Mouse (Mus musculus) lung, postnatal 0 days (tissue): ENCODE data around the gene Car1. TPM values are rescaled to one million over a fixed set of nuclear protein-coding genes. Genes with fewer than 3 reads are reported as not detected.
"Not testable (repeated sequence)": the region's sequence is repeated elsewhere in the genome, so short reads cannot be mapped to it uniquely, and the experiment has no call there.

Experiments
- ATAC-seq: fragments of 200-750 bp; cut with Nextera tagmentation; 2 replicates; pipeline ENCODE4 v1.8.0; 2017; ENCODE audit warnings: moderate library complexity
- DNase-seq: peaks from one replicate; pipeline ENCODE4 v3.0.0-alpha.2; 2016; ENCODE audit warnings: low spot score
- H3K27ac ChIP-seq: fragments of 300-500 bp; sonication (generic); 2 replicates; pipeline ENCODE4 v1.5.1; 2014; ENCODE audit warnings: antibody characterized with exemption, mild to moderate bottlenecking, low read length, mixed read lengths
- H3K27me3 ChIP-seq: fragments of 300-500 bp; sonication (generic); replicated peaks from 2 replicates; pipeline ENCODE4 v1.6.1; 2014; ENCODE audit warnings: low read length, mixed read lengths; ENCODE audit not compliant: insufficient read depth
- H3K36me3 ChIP-seq: fragments of 300-500 bp; sonication (generic); 2 replicates; pipeline ENCODE4 v1.6.1; 2014; ENCODE audit warnings: low read length, mixed read lengths; ENCODE audit not compliant: insufficient read depth
- H3K4me1 ChIP-seq: fragments of 300-500 bp; sonication (generic); 2 replicates; pipeline ENCODE4 v1.6.1; 2014; ENCODE audit warnings: antibody characterized with exemption, low read depth, low read length, mixed read lengths; ENCODE audit not compliant: insufficient read depth
- H3K4me2 ChIP-seq: fragments of 300-500 bp; sonication (generic); replicated peaks from 2 replicates; pipeline ENCODE4 v1.6.1; 2014; ENCODE audit warnings: low read depth, mild to moderate bottlenecking, low read length, moderate library complexity, mixed read lengths
- H3K4me3 ChIP-seq: fragments of 300-500 bp; sonication (generic); 2 replicates; pipeline ENCODE4 v1.5.1; 2014; ENCODE audit warnings: low read depth, low read length
- H3K9ac ChIP-seq: fragments of 300-500 bp; sonication (generic); replicated peaks from 2 replicates; pipeline ENCODE4 v1.6.1; 2014; ENCODE audit warnings: low read depth, mild to moderate bottlenecking
- H3K9me3 ChIP-seq: fragments of 300-500 bp; sonication (generic); 2 replicates; pipeline ENCODE4 v1.6.1; 2016; ENCODE audit warnings: low read length, mixed read lengths
- CTCF ChIP-seq: IDR thresholded peaks from 2 replicates; pipeline ENCODE4 v1.5.1; 2016; ENCODE audit warnings: antibody characterized with exemption, mild to moderate bottlenecking
- EP300 ChIP-seq: IDR thresholded peaks from 2 replicates; pipeline ENCODE4 v1.6.1; 2016; ENCODE audit warnings: antibody characterized with exemption, mild to moderate bottlenecking, control low read depth
- WGBS: fragments of 180-500 bp; shearing (Covaris S2); extraction: QIAGEN DNeasy Blood & Tissue Kit; methylation state at CpG from one replicate; pipeline ENCODE4 v1.1.7; 2014; 5-methylcytosine and 5-hydroxymethylcytosine counted together
- polyA plus RNA-seq: library from polyadenylated mRNA; unstranded; fragments of >200 nt; fragmentation: Nextera tagmentation; extraction: Ambion mirVana; gene quantifications from 2 replicates; pipeline ENCODE4 v1.2.1, GENCODE M21; 2015

The Car1 gene
- polyA plus RNA-seq, 1 experiment from 2014 or later, result 0.84 TPM

DNA sequence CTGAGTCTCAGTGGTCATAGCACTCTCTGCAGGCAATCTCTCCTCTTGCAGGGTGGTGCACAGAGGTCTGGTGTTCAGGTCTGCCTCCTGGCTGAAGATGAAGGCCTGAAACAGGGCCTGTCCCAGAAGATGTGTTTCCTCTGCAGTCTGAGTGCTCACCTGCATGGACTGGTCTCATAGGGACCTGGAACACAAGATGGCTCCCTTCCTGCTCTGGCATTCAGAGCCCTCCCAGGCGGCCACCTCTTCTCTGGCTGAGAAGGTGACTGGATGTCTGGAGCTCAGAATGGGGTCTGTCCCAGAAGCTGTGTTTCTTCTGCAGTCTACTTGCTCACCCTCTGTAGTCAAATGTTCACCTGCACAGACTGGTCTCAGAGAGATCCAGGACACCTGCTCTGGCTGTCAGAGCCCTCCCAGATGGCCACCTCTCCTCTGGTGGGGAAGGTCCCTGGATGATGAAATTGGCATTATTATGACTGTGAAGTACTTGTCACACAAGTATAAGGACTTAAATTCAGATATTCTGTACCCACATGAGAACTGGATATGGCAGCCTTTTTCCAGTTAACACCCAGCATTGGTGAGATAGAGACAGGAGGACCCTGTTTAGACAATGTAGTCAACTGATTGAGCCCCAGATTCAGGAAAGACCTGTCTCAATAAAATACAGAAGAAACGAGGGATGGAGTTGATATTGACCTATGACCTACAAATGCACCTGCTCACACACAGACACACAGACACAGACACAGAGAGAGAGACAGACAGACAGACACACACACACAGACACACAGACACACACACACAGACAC is 43.2 kb downstream of the Car1 start:
- H3K9ac ChIP-seq, result no peak overlapping the region
- H3K4me3 ChIP-seq, result no peak overlapping the region
- no peak overlapping the region for H3K4me2 ChIP-seq
- no peaks in the 10 kb centered on the region for H3K27me3 ChIP-seq
- no peaks in the 10 kb centered on the region for H3K36me3 ChIP-seq
- H3K27ac ChIP-seq, result no peak overlapping the region
- TF ChIP-seq EP300, result no peak
- no peak for TF ChIP-seq CTCF
- DNase-seq (no peak), ATAC-seq (no peak)
- H3K9me3 ChIP-seq, result no peaks in the 10 kb centered on the region
- 45% methylated on average over 2 of the region's 2 CpGs for WGBS
- no peaks in the 10 kb centered on the region for H3K4me1 ChIP-seq

DNA sequence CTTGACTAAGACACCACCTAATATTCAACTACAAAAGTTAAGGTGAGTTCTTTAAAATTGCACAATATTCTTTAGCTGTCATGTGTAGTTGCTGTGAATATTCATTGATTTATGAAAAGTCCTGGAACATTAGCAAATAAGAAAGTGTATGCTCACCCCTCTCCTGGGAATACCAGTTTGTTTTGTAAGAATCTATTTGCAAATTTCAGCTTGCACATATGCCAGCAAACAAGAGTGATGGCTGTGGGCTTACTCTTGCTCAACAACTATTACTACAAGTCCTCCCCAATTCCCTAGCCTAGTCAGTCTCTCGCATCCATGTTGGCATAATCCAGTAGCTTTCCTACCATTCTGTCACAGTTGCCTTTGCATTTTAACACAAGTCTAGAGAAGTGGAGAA is 52.5 kb downstream of the Car1 start:
- Histone ChIP-seq H3K4me3 (no peak overlapping the region), H3K4me2 (no peak overlapping the region), H3K9me3 (no peaks in the 10 kb centered on the region), H3K4me1 (no peaks in the 10 kb centered on the region), H3K9ac (no peak overlapping the region), H3K27me3 (no peaks in the 10 kb centered on the region), H3K27ac (no peak overlapping the region), H3K36me3 (no peaks in the 10 kb centered on the region)
- 86% methylated on average over 1 of the region's 1 CpGs for WGBS
- ATAC-seq (no peak), DNase-seq (no peak)
- TF ChIP-seq CTCF (no peak), EP300 (no peak)

DNA sequence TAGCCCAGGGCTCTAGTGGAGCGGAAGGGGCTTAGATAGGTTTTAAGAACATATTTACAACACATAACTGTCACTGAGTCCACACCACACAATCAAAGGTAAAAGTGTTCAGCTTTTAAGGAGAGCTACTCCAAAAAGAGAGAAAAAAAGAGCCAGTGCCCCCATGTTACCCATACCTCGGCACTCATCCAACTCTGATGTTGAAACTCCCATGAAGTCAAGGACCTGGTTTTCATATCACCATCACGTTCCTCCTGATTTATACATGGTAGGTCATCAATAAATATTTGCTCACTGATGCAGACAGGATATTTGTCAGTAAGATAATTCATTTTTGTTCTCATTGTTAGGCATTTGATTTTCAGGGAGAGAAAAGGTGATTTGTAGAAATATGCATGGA is 62.1 kb downstream of the Car1 start:
- Histone ChIP-seq H3K36me3 (no peaks in the 10 kb centered on the region), H3K4me1 (no peaks in the 10 kb centered on the region), H3K4me2 (no peak overlapping the region), H3K27me3 (no peaks in the 10 kb centered on the region), H3K27ac (no peak overlapping the region), H3K9me3 (no peaks in the 10 kb centered on the region), H3K4me3 (no peak overlapping the region), H3K9ac (no peak overlapping the region)
- no peak for ATAC-seq
- WGBS, result 76% methylated on average over 3 of the region's 3 CpGs
- DNase-seq, result no peak
- no peak for TF ChIP-seq CTCF
- TF ChIP-seq EP300, result no peak

DNA sequence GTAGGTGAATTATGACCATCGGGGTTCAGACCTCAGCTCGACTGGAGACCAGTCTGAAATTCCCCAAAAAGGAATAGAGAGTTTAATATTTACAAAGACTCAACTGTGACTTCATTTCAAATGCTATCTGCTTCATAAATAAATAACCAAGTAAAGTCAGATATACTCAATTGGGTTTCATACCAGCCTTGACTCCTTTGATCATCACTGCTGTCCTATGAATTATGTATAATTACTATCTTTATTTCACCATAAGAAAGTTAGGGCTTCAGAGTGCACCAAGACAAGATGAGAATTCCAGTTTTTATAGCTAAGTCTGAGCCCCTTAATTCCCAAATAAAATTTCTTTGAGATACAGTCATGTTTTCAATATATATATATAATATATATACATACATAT is 69.9 kb downstream of the Car1 start:
- H3K4me2 ChIP-seq, result no peak overlapping the region
- no peak overlapping the region for H3K9ac ChIP-seq
- no peaks in the 10 kb centered on the region for H3K9me3 ChIP-seq
- no peak overlapping the region for H3K4me3 ChIP-seq
- H3K36me3 ChIP-seq, result no peaks in the 10 kb centered on the region
- no peak overlapping the region for H3K27ac ChIP-seq
- 68% methylated on average over 2 of the region's 2 CpGs for WGBS
- no peaks in the 10 kb centered on the region for H3K27me3 ChIP-seq
- no peaks in the 10 kb centered on the region for H3K4me1 ChIP-seq
- ATAC-seq, result no peak
- TF ChIP-seq EP300, result no peak
- no peak for TF ChIP-seq CTCF
- DNase-seq, result no peak

DNA sequence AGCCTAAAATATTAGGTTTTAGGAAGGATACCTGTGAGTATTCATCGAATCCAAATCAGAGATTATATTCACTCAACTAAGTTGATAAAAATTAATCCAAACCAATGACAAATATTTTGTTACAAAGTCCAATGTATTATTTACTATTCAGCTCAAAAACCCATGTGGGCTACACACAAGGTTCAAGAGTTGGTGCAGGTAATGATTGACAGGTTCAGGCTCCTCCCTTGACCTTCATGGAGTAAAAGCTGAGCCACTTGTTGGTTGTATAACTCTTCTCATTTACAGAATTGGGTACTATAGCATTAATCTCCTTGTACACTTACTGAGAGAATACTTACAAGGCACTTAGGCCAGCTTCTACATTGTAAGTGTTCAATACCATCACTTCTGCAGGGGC is 80.7 kb downstream of the Car1 start:
- not testable (repeated sequence) for H3K36me3 ChIP-seq, H3K9me3 ChIP-seq, H3K9ac ChIP-seq, ATAC-seq, H3K4me2 ChIP-seq, H3K27me3 ChIP-seq, DNase-seq, H3K27ac ChIP-seq, H3K4me3 ChIP-seq, H3K4me1 ChIP-seq
- whole genome bisulfite sequencing, result 89% methylated on average over 1 of the region's 1 CpGs

DNA sequence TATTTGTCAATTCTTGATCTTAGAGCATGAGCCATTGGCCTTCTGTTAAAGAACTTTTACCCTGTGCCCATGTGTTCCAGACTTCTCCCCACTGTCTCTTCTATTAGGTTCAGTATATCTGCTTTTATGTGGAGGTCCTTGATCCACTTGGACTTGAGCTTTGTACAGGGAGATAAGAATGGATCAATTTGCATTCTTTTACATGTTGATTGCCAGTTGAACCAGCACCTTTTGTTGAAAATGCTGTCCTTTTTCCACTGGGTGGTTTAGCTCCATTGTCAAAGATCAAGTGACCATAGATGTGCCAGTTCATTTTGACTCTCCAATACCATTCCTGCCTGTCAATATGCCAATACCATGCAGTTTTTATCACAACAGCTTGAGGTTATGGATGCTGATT is 82.7 kb downstream of the Car1 start:
- H3K27ac ChIP-seq, H3K4me1 ChIP-seq, H3K4me2 ChIP-seq, H3K9me3 ChIP-seq, DNase-seq, H3K27me3 ChIP-seq, ATAC-seq, H3K36me3 ChIP-seq, H3K4me3 ChIP-seq, H3K9ac ChIP-seq: not testable (repeated sequence)

Other genes starting within 250 kb of the Car1 start
- 324 and 325 TPM in 2 replicates for gene 1810022K09Rik, start 197.1 kb downstream of the Car1 start, polyA plus RNA-seq
- 2.1 and 2.6 TPM in 2 replicates for gene Car13, start 166.6 kb downstream of the Car1 start, polyA plus RNA-seq
- gene Car3, start 55.1 kb upstream of the Car1 start, polyA plus RNA-seq, result 0.13 and 0.14 TPM in 2 replicates
- 358 and 359 TPM in 2 replicates for gene Car2, start 77.9 kb upstream of the Car1 start, polyA plus RNA-seq